Mouse (Mus musculus) left cerebral cortex, adult 18-20 months (tissue): ENCODE data around the gene Nav3. TPM values are rescaled to one million over a fixed set of nuclear protein-coding genes. Genes with fewer than 3 reads are reported as not detected.
"Not testable (repeated sequence)": the region's sequence is repeated elsewhere in the genome, so short reads cannot be mapped to it uniquely, and the experiment has no call there.

Experiments used
- DNase-seq, 2 experiments: peaks; one replicate each; pipeline ENCODE4 v3.0.0; 2021 to 2022; ENCODE audit warnings: low spot score in 2 of 2, mixed read lengths in 1 of 2
- total RNA-seq, 2 experiments: library from RNA; stranded (reverse); gene quantifications; 2 replicates each; pipeline ENCODE4 v1.2.3; 2021

Nav3 gene
- total RNA-seq, 2 experiments from 2014 or later = 103 to 116 TPM

- DNase-seq = not testable (repeated sequence)
Observed at GRCm38 (mm10) chr10:110383506-110384229, 72.3 kb downstream of the Nav3 start.

- no peak for DNase-seq
Observed at GRCm38 (mm10) chr10:110380792-110381191, 75.2 kb downstream of the Nav3 start.

GRCm38 (mm10) chr10:110372724-110373455 is 83.1 kb downstream of the Nav3 start:
- DNase-seq = no peak

- DNase-seq = no peak
Observed at GRCm38 (mm10) chr10:110352148-110352547, 103.9 kb downstream of the Nav3 start.

GRCm38 (mm10) chr10:110330030-110330429 is 126.0 kb downstream of the Nav3 start:
- DNase-seq = no peak

- no peak for DNase-seq
Observed at GRCm38 (mm10) chr10:110329629-110330028, 126.4 kb downstream of the Nav3 start.

- no peak for DNase-seq
Observed at GRCm38 (mm10) chr10:110322082-110322632, 133.8 kb downstream of the Nav3 start.

- DNase-seq = no peak
Observed at GRCm38 (mm10) chr10:110317275-110317674, 138.7 kb downstream of the Nav3 start.

GRCm38 (mm10) chr10:110314525-110314924 is 141.5 kb downstream of the Nav3 start:
- no peak for DNase-seq

GRCm38 (mm10) chr10:110313959-110314358 is 142.0 kb downstream of the Nav3 start:
- DNase-seq = no peak

GRCm38 (mm10) chr10:110309511-110309910 is 146.5 kb downstream of the Nav3 start:
- peak in 1 of 2 experiments; percentile 40 for DNase-seq

- no peak for DNase-seq
Observed at GRCm38 (mm10) chr10:110305609-110306008, 150.4 kb downstream of the Nav3 start.

GRCm38 (mm10) chr10:110290016-110290623 is 165.9 kb downstream of the Nav3 start:
- DNase-seq = no peak

GRCm38 (mm10) chr10:110283879-110284278 is 172.1 kb downstream of the Nav3 start:
- no peak for DNase-seq

- DNase-seq = no peak
Observed at GRCm38 (mm10) chr10:110272818-110273217, 183.2 kb downstream of the Nav3 start.

- DNase-seq = no peak
Observed at GRCm38 (mm10) chr10:110270561-110270960, 185.4 kb downstream of the Nav3 start.

- DNase-seq = no peak
Observed at GRCm38 (mm10) chr10:110242128-110242561, 213.9 kb downstream of the Nav3 start.

GRCm38 (mm10) chr10:110240667-110241066 is 215.3 kb downstream of the Nav3 start:
- DNase-seq = no peak

- no peak for DNase-seq
Observed at GRCm38 (mm10) chr10:110233307-110233930, 222.6 kb downstream of the Nav3 start.

GRCm38 (mm10) chr10:110206411-110206810 is 249.6 kb downstream of the Nav3 start:
- no peak for DNase-seq

GRCm38 (mm10) chr10:110204121-110204697 is 251.8 kb downstream of the Nav3 start:
- no peak for DNase-seq
